Mouse (Mus musculus): ENCODE results near the gene Lsamp. TPM values are rescaled to one million over a fixed set of nuclear protein-coding genes. Genes with fewer than 3 reads are reported as not detected.

Lsamp gene
- polyA plus RNA-seq, 1 experiment from 2014 or later, result 5.4 TPM

DNA sequence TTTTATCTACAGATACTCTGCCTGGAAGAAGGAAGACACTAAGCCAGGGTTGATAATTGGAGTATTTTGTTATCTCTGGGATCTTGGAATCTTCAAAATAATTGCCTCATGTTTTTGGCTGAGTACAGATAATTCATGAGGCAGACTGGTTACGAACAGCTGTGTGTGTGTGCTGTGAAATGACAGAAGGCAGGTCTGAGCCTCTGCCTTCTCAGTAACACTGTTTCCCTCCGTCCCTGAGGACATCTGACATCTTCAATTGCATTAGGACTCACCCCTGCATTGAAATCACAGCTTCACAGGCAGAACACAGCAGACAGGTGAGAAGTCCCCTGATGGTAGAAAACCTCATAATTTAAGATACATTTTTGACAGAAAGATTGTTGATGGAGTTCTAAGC, 323.5 kb downstream of the Lsamp start:
- H3K27ac ChIP-seq (ENCODE audit: low read depth), result no peak overlapping the region
- ATAC-seq (replicated peaks; ENCODE audit: low FRiP score, low TSS enrichment, low read depth) (no peak), DNase-seq (ENCODE audit: low spot score) (no peak)
- H3K4me1 ChIP-seq (replicated peaks; ENCODE audit: control insufficient read depth, insufficient read depth, low read length), result no peaks in the 10 kb centered on the region
- H3K9ac ChIP-seq (ENCODE audit: low read length), result no peak overlapping the region
- H3K4me3 ChIP-seq (ENCODE audit: low read depth, low read length), result no peak overlapping the region
- 27% methylated on average over 2 of the region's 2 CpGs for WGBS
- H3K9me3 ChIP-seq (ENCODE audit: control insufficient read depth, low read length), result no peaks in the 10 kb centered on the region
- H3K27me3 ChIP-seq (replicated peaks; ENCODE audit: control insufficient read depth, insufficient read depth, low read length), result no peaks in the 10 kb centered on the region
- H3K4me2 ChIP-seq (ENCODE audit: low read length), result no peak overlapping the region
- no peaks in the 10 kb centered on the region for H3K36me3 ChIP-seq (ENCODE audit: control insufficient read depth, insufficient read depth, low read length)

- WGBS, result 96% methylated on average over 2 of the region's 2 CpGs
- DNase-seq (ENCODE audit: low spot score), result no peak
- no peaks in the 10 kb centered on the region for H3K27me3 ChIP-seq (replicated peaks; ENCODE audit: control insufficient read depth, insufficient read depth, low read length)
- H3K4me3 ChIP-seq (ENCODE audit: low read depth, low read length), result no peak overlapping the region
- no peaks in the 10 kb centered on the region for H3K9me3 ChIP-seq (ENCODE audit: control insufficient read depth, low read length)
- no peak overlapping the region for H3K9ac ChIP-seq (ENCODE audit: low read length)
- no peaks in the 10 kb centered on the region for H3K4me1 ChIP-seq (replicated peaks; ENCODE audit: control insufficient read depth, insufficient read depth, low read length)
- H3K4me2 ChIP-seq (ENCODE audit: low read length), result no peak overlapping the region
- H3K36me3 ChIP-seq (ENCODE audit: control insufficient read depth, insufficient read depth, low read length), result no peaks in the 10 kb centered on the region
- H3K27ac ChIP-seq (ENCODE audit: low read depth), result no peak overlapping the region
- ATAC-seq (replicated peaks; ENCODE audit: low FRiP score, low TSS enrichment, low read depth), result no peak
These were observed 332.0 kb downstream of the Lsamp start for GRCm38 (mm10) chr16:40316199-40316598.

- ATAC-seq (replicated peaks; ENCODE audit: low FRiP score, low TSS enrichment, low read depth) (no peak), DNase-seq (ENCODE audit: low spot score) (no peak)
- no peak overlapping the region for H3K4me3 ChIP-seq (ENCODE audit: low read depth, low read length)
- H3K4me1 ChIP-seq (replicated peaks; ENCODE audit: control insufficient read depth, insufficient read depth, low read length), result no peaks in the 10 kb centered on the region
- H3K27ac ChIP-seq (ENCODE audit: low read depth), result no peak overlapping the region
- H3K9me3 ChIP-seq (ENCODE audit: control insufficient read depth, low read length), result no peaks in the 10 kb centered on the region
- WGBS, result 88% methylated on average over 3 of the region's 3 CpGs
- no peaks in the 10 kb centered on the region for H3K27me3 ChIP-seq (replicated peaks; ENCODE audit: control insufficient read depth, insufficient read depth, low read length)
- no peaks in the 10 kb centered on the region for H3K36me3 ChIP-seq (ENCODE audit: control insufficient read depth, insufficient read depth, low read length)
- H3K9ac ChIP-seq (ENCODE audit: low read length), result no peak overlapping the region
- H3K4me2 ChIP-seq (ENCODE audit: low read length), result no peak overlapping the region
These were observed 340.6 kb downstream of the Lsamp start for GRCm38 (mm10) chr16:40324811-40325210.

DNA sequence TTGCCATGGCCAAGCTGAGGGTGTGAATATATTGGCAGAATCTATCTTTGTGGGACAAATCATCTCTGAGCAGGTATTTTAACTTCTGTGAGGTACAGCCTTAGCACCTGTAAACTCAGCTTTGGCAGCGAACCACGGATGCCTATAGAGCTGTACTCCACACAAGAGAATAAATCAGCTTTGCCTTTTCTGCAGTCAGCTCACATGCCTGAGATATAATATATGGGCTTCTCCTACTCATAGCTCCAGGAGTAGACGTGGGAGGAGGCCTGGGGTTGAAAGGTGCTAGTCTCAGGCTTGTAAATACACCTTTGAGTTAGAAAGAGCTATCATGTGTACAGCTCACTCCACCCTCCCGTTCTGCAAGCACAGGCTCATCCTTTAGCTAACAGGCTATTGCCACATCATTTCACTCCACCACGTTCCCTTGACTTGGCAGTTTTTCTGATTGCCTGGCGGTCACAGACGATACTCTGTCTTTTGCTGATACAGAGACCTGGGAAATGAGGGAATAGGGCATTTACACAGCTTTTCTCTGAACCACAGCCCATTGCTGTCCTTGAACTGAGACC, 344.2 kb downstream of the Lsamp start:
- H3K36me3 ChIP-seq (ENCODE audit: control insufficient read depth, insufficient read depth, low read length), result no peaks in the 10 kb centered on the region
- no peaks in the 10 kb centered on the region for H3K4me1 ChIP-seq (replicated peaks; ENCODE audit: control insufficient read depth, insufficient read depth, low read length)
- no peak overlapping the region for H3K9ac ChIP-seq (ENCODE audit: low read length)
- DNase-seq (ENCODE audit: low spot score), result no peak
- H3K4me3 ChIP-seq (ENCODE audit: low read depth, low read length), result no peak overlapping the region
- H3K4me2 ChIP-seq (ENCODE audit: low read length), result no peak overlapping the region
- 64% methylated on average over 7 of the region's 7 CpGs for WGBS
- no peak for ATAC-seq (replicated peaks; ENCODE audit: low FRiP score, low TSS enrichment, low read depth)
- no peaks in the 10 kb centered on the region for H3K9me3 ChIP-seq (ENCODE audit: control insufficient read depth, low read length)
- H3K27ac ChIP-seq (ENCODE audit: low read depth), result no peak overlapping the region
- no peaks in the 10 kb centered on the region for H3K27me3 ChIP-seq (replicated peaks; ENCODE audit: control insufficient read depth, insufficient read depth, low read length)

GRCm38 (mm10) chr16:40369677-40370076, 385.5 kb downstream of the Lsamp start:
- WGBS, result 77% methylated on average over 5 of the region's 5 CpGs

GRCm38 (mm10) chr16:40371291-40371690, 387.1 kb downstream of the Lsamp start:
- no peak for DNase-seq (ENCODE audit: low spot score)
- no peak overlapping the region for H3K9ac ChIP-seq (ENCODE audit: low read length)
- H3K9me3 ChIP-seq (ENCODE audit: control insufficient read depth, low read length), result no peaks in the 10 kb centered on the region
- H3K27me3 ChIP-seq (replicated peaks; ENCODE audit: control insufficient read depth, insufficient read depth, low read length), result no peaks in the 10 kb centered on the region
- H3K36me3 ChIP-seq (ENCODE audit: control insufficient read depth, insufficient read depth, low read length), result no peaks in the 10 kb centered on the region
- H3K4me2 ChIP-seq (ENCODE audit: low read length), result no peak overlapping the region
- 96% methylated on average over 1 of the region's 1 CpGs for WGBS
- H3K4me1 ChIP-seq (replicated peaks; ENCODE audit: control insufficient read depth, insufficient read depth, low read length), result no peaks in the 10 kb centered on the region
- H3K4me3 ChIP-seq (ENCODE audit: low read depth, low read length), result no peak overlapping the region
- H3K27ac ChIP-seq (ENCODE audit: low read depth), result no peak overlapping the region
- no peak for ATAC-seq (replicated peaks; ENCODE audit: low FRiP score, low TSS enrichment, low read depth)

More at GRCm38 (mm10) chr16:40369677-40370076, 385.5 kb downstream of the Lsamp start:
- H3K4me1 ChIP-seq (replicated peaks; ENCODE audit: control insufficient read depth, insufficient read depth, low read length), result no peaks in the 10 kb centered on the region
- H3K4me2 ChIP-seq (ENCODE audit: low read length), result no peak overlapping the region
- H3K9me3 ChIP-seq (ENCODE audit: control insufficient read depth, low read length), result no peaks in the 10 kb centered on the region
- no peaks in the 10 kb centered on the region for H3K36me3 ChIP-seq (ENCODE audit: control insufficient read depth, insufficient read depth, low read length)
- DNase-seq (ENCODE audit: low spot score) (no peak), ATAC-seq (replicated peaks; ENCODE audit: low FRiP score, low TSS enrichment, low read depth) (no peak)
- H3K9ac ChIP-seq (ENCODE audit: low read length), result no peak overlapping the region
- no peak overlapping the region for H3K4me3 ChIP-seq (ENCODE audit: low read depth, low read length)
- H3K27me3 ChIP-seq (replicated peaks; ENCODE audit: control insufficient read depth, insufficient read depth, low read length), result no peaks in the 10 kb centered on the region
- no peak overlapping the region for H3K27ac ChIP-seq (ENCODE audit: low read depth)

DNA sequence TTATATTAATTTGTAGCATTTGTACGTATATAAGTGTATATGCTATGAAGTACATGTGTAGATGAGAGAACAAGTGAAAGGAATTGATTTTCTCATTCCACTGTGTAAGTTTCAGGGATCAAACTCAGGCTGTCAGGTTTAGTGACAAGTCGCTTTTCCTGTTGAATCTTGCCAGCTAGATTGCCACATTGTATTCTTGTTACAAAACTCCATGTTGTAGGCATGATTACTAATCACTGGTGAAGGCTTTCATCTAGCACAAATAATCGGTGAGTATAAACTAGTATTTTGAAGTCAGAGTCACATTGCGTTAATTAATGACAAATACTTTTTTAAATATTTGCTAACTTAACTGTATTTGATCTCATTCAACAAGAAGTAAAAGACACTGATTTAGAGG, 391.2 kb downstream of the Lsamp start:
- Histone ChIP-seq H3K4me2 (ENCODE audit: low read length) (no peak overlapping the region), H3K36me3 (ENCODE audit: control insufficient read depth, insufficient read depth, low read length) (no peaks in the 10 kb centered on the region), H3K4me3 (ENCODE audit: low read depth, low read length) (no peak overlapping the region), H3K9me3 (ENCODE audit: control insufficient read depth, low read length) (no peaks in the 10 kb centered on the region), H3K4me1 (replicated peaks; ENCODE audit: control insufficient read depth, insufficient read depth, low read length) (no peaks in the 10 kb centered on the region), H3K27me3 (replicated peaks; ENCODE audit: control insufficient read depth, insufficient read depth, low read length) (no peaks in the 10 kb centered on the region), H3K9ac (ENCODE audit: low read length) (no peak overlapping the region), H3K27ac (ENCODE audit: low read depth) (no peak overlapping the region)
- DNase-seq (ENCODE audit: low spot score), result no peak
- no peak for ATAC-seq (replicated peaks; ENCODE audit: low FRiP score, low TSS enrichment, low read depth)
- 85% methylated on average over 4 of the region's 4 CpGs for whole genome bisulfite sequencing

DNA sequence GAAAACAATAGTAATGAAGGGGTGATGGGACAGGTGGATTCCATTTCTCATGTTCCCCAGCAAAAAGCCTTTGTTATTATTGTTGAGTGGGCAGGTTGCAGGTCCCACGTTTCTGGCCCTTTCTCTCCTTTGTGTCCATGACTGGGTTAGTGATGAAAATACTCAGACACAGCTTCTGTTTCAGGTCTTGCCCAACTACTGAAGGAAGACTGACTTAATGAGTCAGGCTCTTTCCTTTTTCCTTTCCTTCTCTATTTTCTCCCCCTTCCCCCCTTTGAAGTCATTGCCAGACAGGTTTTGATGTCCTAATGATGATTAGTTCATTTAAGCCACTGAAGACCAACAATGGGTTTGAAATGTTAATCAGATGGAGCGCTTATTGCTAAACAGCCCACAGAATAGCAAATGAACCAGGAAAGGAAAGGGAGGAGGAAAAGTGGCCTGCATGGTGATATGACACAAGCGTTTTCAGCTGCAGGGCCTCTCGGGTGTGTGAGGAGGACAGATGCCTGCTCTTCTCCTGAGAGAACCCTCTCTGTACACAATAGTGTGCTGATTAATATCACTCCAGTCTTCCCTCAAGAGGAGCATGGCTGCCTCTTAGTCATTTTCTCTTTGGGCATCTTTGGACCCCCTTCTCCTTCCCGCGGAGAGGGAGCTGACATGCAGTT, 393.1 kb downstream of the Lsamp start:
- no peak for ATAC-seq (replicated peaks; ENCODE audit: low FRiP score, low TSS enrichment, low read depth)
- H3K4me3 ChIP-seq (ENCODE audit: low read depth, low read length), result no peak overlapping the region
- no peaks in the 10 kb centered on the region for H3K9me3 ChIP-seq (ENCODE audit: control insufficient read depth, low read length)
- DNase-seq (ENCODE audit: low spot score), result no peak
- H3K9ac ChIP-seq (ENCODE audit: low read length), result no peak overlapping the region
- H3K27ac ChIP-seq (ENCODE audit: low read depth), result no peak overlapping the region
- H3K27me3 ChIP-seq (replicated peaks; ENCODE audit: control insufficient read depth, insufficient read depth, low read length), result no peaks in the 10 kb centered on the region
- no peaks in the 10 kb centered on the region for H3K36me3 ChIP-seq (ENCODE audit: control insufficient read depth, insufficient read depth, low read length)
- H3K4me1 ChIP-seq (replicated peaks; ENCODE audit: control insufficient read depth, insufficient read depth, low read length), result no peaks in the 10 kb centered on the region
- H3K4me2 ChIP-seq (ENCODE audit: low read length), result no peak overlapping the region
- 76% methylated on average over 6 of the region's 6 CpGs for WGBS

DNA sequence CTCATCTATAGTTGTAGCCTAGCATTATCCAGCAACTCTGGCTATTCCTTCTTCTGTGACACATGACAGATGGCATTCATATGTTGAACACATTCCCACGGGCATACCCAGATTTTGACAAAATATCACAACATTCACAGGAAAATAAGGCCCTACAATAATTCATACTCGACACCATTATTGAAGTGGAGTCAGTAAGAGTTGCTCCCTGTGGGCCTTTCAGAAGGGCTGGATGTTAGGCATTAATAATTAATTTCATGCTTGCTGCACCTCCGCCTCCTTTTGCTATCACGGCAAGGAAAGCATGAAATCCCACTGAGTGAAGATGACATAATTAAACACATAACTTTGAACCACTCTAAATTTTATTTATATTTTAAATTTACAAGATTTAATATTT, 407.9 kb downstream of the Lsamp start:
- Histone ChIP-seq H3K36me3 (ENCODE audit: control insufficient read depth, insufficient read depth, low read length) (no peaks in the 10 kb centered on the region), H3K4me3 (ENCODE audit: low read depth, low read length) (no peak overlapping the region), H3K4me1 (replicated peaks; ENCODE audit: control insufficient read depth, insufficient read depth, low read length) (no peaks in the 10 kb centered on the region), H3K4me2 (ENCODE audit: low read length) (no peak overlapping the region), H3K27me3 (replicated peaks; ENCODE audit: control insufficient read depth, insufficient read depth, low read length) (no peaks in the 10 kb centered on the region), H3K27ac (ENCODE audit: low read depth) (no peak overlapping the region), H3K9ac (ENCODE audit: low read length) (no peak overlapping the region), H3K9me3 (ENCODE audit: control insufficient read depth, low read length) (no peaks in the 10 kb centered on the region)
- DNase-seq (ENCODE audit: low spot score), result no peak
- ATAC-seq (replicated peaks; ENCODE audit: low FRiP score, low TSS enrichment, low read depth), result no peak
- 88% methylated on average over 4 of the region's 4 CpGs for WGBS
